Mouse (Mus musculus) midbrain, embryonic 14.5 days (tissue): ENCODE data around the gene Myom3. TPM values are rescaled to one million over a fixed set of nuclear protein-coding genes. Genes with fewer than 3 reads are reported as not detected.

ENCODE experiments used
- polyA plus RNA-seq: library from polyadenylated mRNA; unstranded; fragments of >200 nt; fragmentation: Nextera tagmentation; extraction: Ambion mirVana; gene quantifications from 2 replicates; pipeline ENCODE4 v1.2.1, GENCODE M21; 2014

The Myom3 gene
- polyA plus RNA-seq, 1 experiment from 2014 or later = 0.13 TPM

Other genes with a start within 250 kb of the Myom3 start
- 1.5 and 1.6 TPM in 2 replicates for gene Grhl3, start 186.1 kb upstream of the Myom3 start, polyA plus RNA-seq
- 0.13 and 0.22 TPM in 2 replicates for gene Ifnlr1, start 73.4 kb upstream of the Myom3 start, polyA plus RNA-seq
- not detected in 2 replicates for gene Il22ra1, start 31.5 kb upstream of the Myom3 start, polyA plus RNA-seq
- gene Srsf10, start 96.0 kb downstream of the Myom3 start, polyA plus RNA-seq = 247 and 266 TPM in 2 replicates
- gene Pnrc2, start 114.1 kb downstream of the Myom3 start, polyA plus RNA-seq = 90.8 and 122 TPM in 2 replicates
- 0.17 TPM in 1 of 2 replicates, not detected in the other for gene Cnr2, start 135.7 kb downstream of the Myom3 start, polyA plus RNA-seq
- gene Fuca1, start 161.0 kb downstream of the Myom3 start, polyA plus RNA-seq = 57.4 and 62.7 TPM in 2 replicates
- 57.6 and 61.0 TPM in 2 replicates for gene Hmgcl, start 186.7 kb downstream of the Myom3 start, polyA plus RNA-seq
- 31.8 and 42.5 TPM in 2 replicates for gene Gale, start 204.0 kb downstream of the Myom3 start, polyA plus RNA-seq
- 201 and 236 TPM in 2 replicates for gene Lypla2, start 212.9 kb downstream of the Myom3 start, polyA plus RNA-seq
- gene Pithd1, start 227.5 kb downstream of the Myom3 start, polyA plus RNA-seq = 62.6 and 70.0 TPM in 2 replicates